Mouse (Mus musculus): ENCODE data around the gene Gm10320. TPM values are rescaled to one million over a fixed set of nuclear protein-coding genes. Genes with fewer than 3 reads are reported as not detected.

The Gm10320 gene
- polyA plus RNA-seq, 1 experiment, result 2.4 TPM

GRCm38 (mm10) chr13:98476175-98476838 is 15.5 kb downstream of the Gm10320 start:
- 66% methylated on average over 14 of the region's 14 CpGs for WGBS

GRCm38 (mm10) chr13:98475681-98476080 is 16.1 kb downstream of the Gm10320 start:
- H3K27me3 ChIP-seq (ENCODE audit: control insufficient read depth, insufficient read depth, low read length), result no peaks in the 10 kb centered on the region
- no peaks in the 10 kb centered on the region for H3K36me3 ChIP-seq (ENCODE audit: control insufficient read depth, insufficient read depth, low read length)
- DNase-seq, result no peak
- no peaks in the 10 kb centered on the region for H3K4me1 ChIP-seq (replicated peaks; ENCODE audit: control insufficient read depth, insufficient read depth, low read length)
- WGBS, result 65% methylated on average over 8 of the region's 8 CpGs
- TF ChIP-seq CTCF (IDR thresholded peaks at IDR 0.05; ENCODE audit: borderline replicate concordance, control insufficient read depth, extremely low read depth, insufficient read depth, low read length, poor library complexity) (no peak), POLR2A (IDR thresholded peaks at IDR 0.05; ENCODE audit: control insufficient read depth, extremely low read depth, insufficient read depth, low read length, poor library complexity) (no peak)
- H3K27ac ChIP-seq (ENCODE audit: control insufficient read depth, insufficient read depth, low read length), result no peak overlapping the region
- H3K4me3 ChIP-seq (ENCODE audit: control insufficient read depth, insufficient read depth, low read length), result no peak overlapping the region

More at GRCm38 (mm10) chr13:98476175-98476838, 15.5 kb downstream of the Gm10320 start:
- Histone ChIP-seq H3K4me3 (ENCODE audit: control insufficient read depth, insufficient read depth, low read length) (no peak overlapping the region), H3K27me3 (ENCODE audit: control insufficient read depth, insufficient read depth, low read length) (no peaks in the 10 kb centered on the region), H3K27ac (ENCODE audit: control insufficient read depth, insufficient read depth, low read length) (no peak overlapping the region), H3K4me1 (replicated peaks; ENCODE audit: control insufficient read depth, insufficient read depth, low read length) (no peaks in the 10 kb centered on the region), H3K36me3 (ENCODE audit: control insufficient read depth, insufficient read depth, low read length) (no peaks in the 10 kb centered on the region)
- no peak for DNase-seq
- TF ChIP-seq POLR2A (IDR thresholded peaks at IDR 0.05; ENCODE audit: control insufficient read depth, extremely low read depth, insufficient read depth, low read length, poor library complexity), result no peak
- TF ChIP-seq CTCF (IDR thresholded peaks at IDR 0.05; ENCODE audit: borderline replicate concordance, control insufficient read depth, extremely low read depth, insufficient read depth, low read length, poor library complexity), result no peak

GRCm38 (mm10) chr13:98473034-98473433 is 18.8 kb downstream of the Gm10320 start:
- DNase-seq, result no peak
- Histone ChIP-seq H3K4me1 (replicated peaks; ENCODE audit: control insufficient read depth, insufficient read depth, low read length) (no peaks in the 10 kb centered on the region), H3K4me3 (ENCODE audit: control insufficient read depth, insufficient read depth, low read length) (no peak overlapping the region), H3K36me3 (ENCODE audit: control insufficient read depth, insufficient read depth, low read length) (no peaks in the 10 kb centered on the region), H3K27me3 (ENCODE audit: control insufficient read depth, insufficient read depth, low read length) (no peaks in the 10 kb centered on the region), H3K27ac (ENCODE audit: control insufficient read depth, insufficient read depth, low read length) (no peak overlapping the region)
- TF ChIP-seq POLR2A (IDR thresholded peaks at IDR 0.05; ENCODE audit: control insufficient read depth, extremely low read depth, insufficient read depth, low read length, poor library complexity) (no peak), CTCF (IDR thresholded peaks at IDR 0.05; ENCODE audit: borderline replicate concordance, control insufficient read depth, extremely low read depth, insufficient read depth, low read length, poor library complexity) (no peak)
- WGBS, result 90% methylated on average over 4 of the region's 4 CpGs

- Histone ChIP-seq H3K27ac (ENCODE audit: control insufficient read depth, insufficient read depth, low read length) (no peak overlapping the region), H3K4me3 (ENCODE audit: control insufficient read depth, insufficient read depth, low read length) (no peak overlapping the region), H3K36me3 (ENCODE audit: control insufficient read depth, insufficient read depth, low read length) (no peaks in the 10 kb centered on the region), H3K4me1 (replicated peaks; ENCODE audit: control insufficient read depth, insufficient read depth, low read length) (no peaks in the 10 kb centered on the region), H3K27me3 (ENCODE audit: control insufficient read depth, insufficient read depth, low read length) (no peaks in the 10 kb centered on the region)
- 50% methylated on average over 6 of the region's 6 CpGs for WGBS
- TF ChIP-seq POLR2A (IDR thresholded peaks at IDR 0.05; ENCODE audit: control insufficient read depth, extremely low read depth, insufficient read depth, low read length, poor library complexity), result no peak
- no peak for TF ChIP-seq CTCF (IDR thresholded peaks at IDR 0.05; ENCODE audit: borderline replicate concordance, control insufficient read depth, extremely low read depth, insufficient read depth, low read length, poor library complexity)
- no peak for DNase-seq
Measured at GRCm38 (mm10) chr13:98471756-98472155, 20.0 kb downstream of the Gm10320 start.

- Histone ChIP-seq H3K27me3 (ENCODE audit: control insufficient read depth, insufficient read depth, low read length) (no peaks in the 10 kb centered on the region), H3K27ac (ENCODE audit: control insufficient read depth, insufficient read depth, low read length) (no peak overlapping the region), H3K4me3 (ENCODE audit: control insufficient read depth, insufficient read depth, low read length) (no peak overlapping the region), H3K36me3 (ENCODE audit: control insufficient read depth, insufficient read depth, low read length) (no peaks in the 10 kb centered on the region), H3K4me1 (replicated peaks; ENCODE audit: control insufficient read depth, insufficient read depth, low read length) (no peaks in the 10 kb centered on the region)
- TF ChIP-seq CTCF (IDR thresholded peaks at IDR 0.05; ENCODE audit: borderline replicate concordance, control insufficient read depth, extremely low read depth, insufficient read depth, low read length, poor library complexity) (no peak), POLR2A (IDR thresholded peaks at IDR 0.05; ENCODE audit: control insufficient read depth, extremely low read depth, insufficient read depth, low read length, poor library complexity) (no peak)
- no peak for DNase-seq
- 82% methylated on average over 12 of the region's 12 CpGs for WGBS
Measured at GRCm38 (mm10) chr13:98470321-98470720, 21.5 kb downstream of the Gm10320 start.

GRCm38 (mm10) chr13:98469916-98470315 is 21.9 kb downstream of the Gm10320 start:
- WGBS, result 82% methylated on average over 4 of the region's 4 CpGs
- Histone ChIP-seq H3K27ac (ENCODE audit: control insufficient read depth, insufficient read depth, low read length) (no peak overlapping the region), H3K4me3 (ENCODE audit: control insufficient read depth, insufficient read depth, low read length) (no peak overlapping the region), H3K27me3 (ENCODE audit: control insufficient read depth, insufficient read depth, low read length) (no peaks in the 10 kb centered on the region), H3K36me3 (ENCODE audit: control insufficient read depth, insufficient read depth, low read length) (no peaks in the 10 kb centered on the region), H3K4me1 (replicated peaks; ENCODE audit: control insufficient read depth, insufficient read depth, low read length) (no peaks in the 10 kb centered on the region)
- TF ChIP-seq CTCF (IDR thresholded peaks at IDR 0.05; ENCODE audit: borderline replicate concordance, control insufficient read depth, extremely low read depth, insufficient read depth, low read length, poor library complexity), result no peak
- no peak for DNase-seq

- no peak for DNase-seq
- 73% methylated on average over 4 of the region's 4 CpGs for WGBS
Measured at GRCm38 (mm10) chr13:98461467-98461866, 30.3 kb downstream of the Gm10320 start.

More at GRCm38 (mm10) chr13:98461467-98461866, 30.3 kb downstream of the Gm10320 start:
- no peaks in the 10 kb centered on the region for H3K27me3 ChIP-seq (ENCODE audit: control insufficient read depth, insufficient read depth, low read length)
- TF ChIP-seq CTCF (IDR thresholded peaks at IDR 0.05; ENCODE audit: borderline replicate concordance, control insufficient read depth, extremely low read depth, insufficient read depth, low read length, poor library complexity), result no peak
- no peak for TF ChIP-seq POLR2A (IDR thresholded peaks at IDR 0.05; ENCODE audit: control insufficient read depth, extremely low read depth, insufficient read depth, low read length, poor library complexity)
- no peaks in the 10 kb centered on the region for H3K36me3 ChIP-seq (ENCODE audit: control insufficient read depth, insufficient read depth, low read length)
- H3K27ac ChIP-seq (ENCODE audit: control insufficient read depth, insufficient read depth, low read length), result no peak overlapping the region
- no peak overlapping the region for H3K4me3 ChIP-seq (ENCODE audit: control insufficient read depth, insufficient read depth, low read length)
- H3K4me1 ChIP-seq (replicated peaks; ENCODE audit: control insufficient read depth, insufficient read depth, low read length), result no peaks in the 10 kb centered on the region
